Mouse (Mus musculus) urinary bladder, adult 18-20 months (tissue): ENCODE measurements at regions not wholly inside any gene's neighbourhood (a gene's known extent, or its start where the extent isn't known, plus 50 kb on each side); places are given as distances from the start of the nearest gene placed in this dataset.

Experiments
- DNase-seq, 2 experiments: peaks; one replicate each; pipeline ENCODE4 v3.0.0; 2022; ENCODE audit warnings: low spot score in 2 of 2, mixed read lengths in 2 of 2

DNA sequence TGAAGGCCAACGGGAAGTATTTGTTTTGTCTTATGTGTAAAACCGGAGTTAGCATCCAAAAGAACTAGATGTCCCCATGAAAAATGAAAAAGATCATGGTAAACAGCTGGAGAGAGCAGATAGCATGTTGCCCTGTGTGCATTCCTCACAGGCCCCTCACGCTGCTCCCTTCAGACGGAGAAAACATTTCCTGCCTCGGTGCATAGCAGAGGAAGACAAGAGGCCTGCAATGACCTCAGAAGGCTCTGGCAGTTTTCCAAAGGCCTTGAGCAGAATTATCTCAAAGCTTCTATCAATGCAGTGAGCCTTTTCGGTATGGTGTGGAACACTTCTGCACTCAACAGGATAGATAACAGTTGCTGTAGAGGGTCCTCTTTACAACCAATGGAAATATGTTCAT, 101.3 kb upstream of the Ccn2 start:
- DNase-seq = no peak

DNA sequence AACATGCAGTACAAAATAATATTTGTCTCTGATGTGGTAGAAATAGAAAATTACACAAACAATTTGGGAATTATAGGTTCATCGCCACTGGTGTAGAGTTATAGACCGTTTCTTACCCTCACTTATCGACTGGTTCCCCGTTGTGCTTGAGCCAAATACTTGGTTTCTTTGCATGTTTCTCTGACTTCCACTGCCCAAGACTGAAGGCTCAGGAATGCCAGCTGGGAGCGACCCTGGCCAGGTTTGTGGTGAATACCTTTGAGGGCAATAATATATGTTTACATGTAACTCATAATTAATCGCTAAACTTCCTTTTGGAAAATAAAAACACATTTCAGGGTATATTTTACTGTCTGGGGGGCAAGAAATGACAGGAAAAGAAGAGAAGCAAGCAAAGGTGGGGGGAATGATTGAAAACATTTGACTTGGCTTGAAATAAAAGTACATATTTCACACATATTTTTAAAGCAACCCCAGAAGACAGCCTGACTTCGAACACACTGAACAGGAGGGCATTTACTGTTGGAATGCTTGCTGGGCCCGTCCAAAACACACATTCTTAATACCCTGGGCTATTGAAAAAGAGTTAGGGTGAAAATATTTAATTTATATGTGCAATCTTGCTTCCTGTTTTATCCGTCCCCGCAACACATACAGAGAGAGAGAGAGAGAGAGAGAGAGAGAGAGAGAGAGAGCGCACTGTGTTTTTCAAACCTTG, 75.3 kb upstream of the Ccn2 start:
- no peak for DNase-seq

DNA sequence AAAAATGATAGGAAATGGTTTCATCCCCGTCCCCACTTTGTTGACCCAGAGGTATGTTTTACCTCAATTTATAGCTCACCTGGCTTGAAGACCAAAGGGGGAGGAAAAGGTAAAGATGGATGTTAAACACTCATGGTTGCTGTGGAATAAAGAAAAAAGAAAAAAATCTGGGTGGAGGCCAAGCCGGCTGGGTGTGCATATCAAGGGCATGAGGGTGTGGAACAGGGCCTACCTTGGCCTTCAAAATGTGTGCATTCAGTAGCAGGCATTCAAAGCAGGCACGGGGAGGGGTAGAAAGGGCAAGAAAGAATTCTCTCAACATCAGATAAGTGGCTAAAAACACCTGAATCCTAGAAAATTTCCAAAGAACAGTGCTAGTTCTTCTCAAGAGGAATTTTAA, 74.7 kb upstream of the Ccn2 start:
- no peak for DNase-seq

DNA sequence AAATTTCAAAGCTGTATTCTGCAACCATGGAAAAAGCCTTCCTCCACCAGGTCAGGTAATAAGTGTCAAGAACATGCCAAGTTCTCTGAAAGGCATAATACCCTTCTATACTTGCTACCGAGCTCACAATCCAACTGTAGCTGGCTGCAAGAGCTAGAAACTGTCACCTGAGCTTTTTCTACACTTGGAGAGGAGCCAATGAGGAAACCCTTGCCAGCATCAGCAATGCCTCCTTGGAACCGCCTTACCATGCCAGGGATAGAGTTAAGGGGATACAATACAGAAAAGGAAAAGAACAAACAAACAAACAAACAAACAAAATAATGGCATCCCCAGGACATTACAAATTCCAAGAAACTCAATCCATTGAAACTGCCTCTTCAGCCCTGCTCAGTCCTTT, 62.5 kb upstream of the Ccn2 start:
- no peak for DNase-seq

DNA sequence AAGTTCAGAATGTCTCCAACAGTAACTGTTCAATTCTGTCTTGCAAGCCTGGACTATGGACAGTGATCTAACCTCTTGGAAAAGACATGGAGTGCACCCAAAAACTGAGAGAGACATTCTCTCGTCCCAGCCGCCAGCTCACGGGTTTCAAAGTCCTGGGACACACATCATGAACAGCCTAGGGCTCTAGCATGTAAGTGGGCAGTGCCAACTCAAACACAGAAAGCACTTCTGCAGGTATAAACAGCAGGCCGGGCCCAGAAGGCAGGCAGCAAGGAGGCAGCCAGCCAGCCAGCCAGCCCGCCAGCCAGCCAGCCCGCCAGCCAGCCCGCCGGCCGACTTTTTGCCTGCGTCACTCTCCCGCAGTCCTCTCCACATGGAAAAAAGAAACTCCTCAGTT, 60.3 kb upstream of the Ccn2 start:
- DNase-seq = no peak

DNA sequence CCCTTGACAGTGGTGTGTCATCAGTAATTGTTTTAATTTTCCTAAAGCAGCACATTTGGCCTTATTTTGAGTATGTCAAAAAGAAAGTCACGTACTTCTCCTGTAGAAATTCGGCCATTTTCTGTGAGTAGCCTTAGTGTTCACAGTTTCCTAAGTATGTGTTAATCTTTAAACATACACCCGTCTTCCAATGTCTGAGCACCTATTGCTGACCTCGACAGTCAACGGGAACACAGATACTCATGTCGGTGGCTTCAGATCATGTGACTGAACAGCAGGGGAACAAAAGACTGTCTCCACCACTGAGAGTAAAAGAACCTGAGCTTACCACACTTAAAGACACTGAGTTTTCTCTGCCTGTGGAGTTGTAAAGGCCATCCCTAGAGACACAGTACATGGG, 59.8 kb upstream of the Ccn2 start:
- DNase-seq = no peak

DNA sequence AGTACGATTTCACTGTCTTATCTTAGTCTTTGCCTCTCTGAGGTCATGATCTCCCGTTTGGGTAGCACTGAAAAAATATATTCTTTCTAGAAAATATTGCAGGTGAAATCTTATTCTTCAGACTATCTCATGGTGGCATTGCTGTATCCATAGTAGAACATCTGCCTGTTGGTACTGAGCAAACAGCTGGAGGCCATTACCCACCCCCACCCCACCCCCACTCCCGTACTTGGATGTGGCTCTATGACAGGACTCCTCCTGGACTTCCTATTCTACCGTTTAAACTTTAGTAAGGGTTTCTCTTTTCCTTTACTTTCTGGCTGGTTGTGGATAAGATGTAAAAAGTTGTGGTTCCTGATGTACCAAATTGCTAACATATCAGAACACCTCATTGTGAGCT, 53.3 kb upstream of the Ccn2 start:
- DNase-seq = no peak
